Mouse (Mus musculus): Measurements from ENCODE around the gene Gm21746.
"Not testable (repeated sequence)": the region's sequence is repeated elsewhere in the genome, so short reads cannot be mapped to it uniquely, and the experiment has no call there.

Gm21746 gene

DNA sequence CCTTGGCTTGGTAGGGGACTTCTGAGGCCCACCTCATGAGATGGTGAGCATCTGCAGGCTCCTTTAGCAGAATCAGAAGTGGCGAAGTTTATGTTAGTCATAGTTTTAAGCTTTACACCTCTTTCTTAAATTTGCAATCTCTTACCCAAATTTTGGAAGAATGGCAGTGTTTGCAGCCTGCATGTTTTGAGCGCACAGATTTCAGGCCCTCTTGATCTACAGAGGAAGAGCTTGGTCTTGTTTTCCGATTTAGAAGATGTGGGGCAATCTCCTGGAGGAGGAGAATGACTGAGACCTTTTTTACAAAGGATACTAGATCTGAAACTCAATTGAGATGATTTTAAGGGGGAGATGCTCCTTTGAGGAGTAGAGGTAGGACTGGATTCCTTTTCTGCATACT, at the start of gene Gm21746:
Gm21746 (minus strand) TSS at position 101 of the 400 bp plus-strand sequence.
- DNase-seq (ENCODE audit: low spot score in 2 of 2), result not testable (repeated sequence)

DNA sequence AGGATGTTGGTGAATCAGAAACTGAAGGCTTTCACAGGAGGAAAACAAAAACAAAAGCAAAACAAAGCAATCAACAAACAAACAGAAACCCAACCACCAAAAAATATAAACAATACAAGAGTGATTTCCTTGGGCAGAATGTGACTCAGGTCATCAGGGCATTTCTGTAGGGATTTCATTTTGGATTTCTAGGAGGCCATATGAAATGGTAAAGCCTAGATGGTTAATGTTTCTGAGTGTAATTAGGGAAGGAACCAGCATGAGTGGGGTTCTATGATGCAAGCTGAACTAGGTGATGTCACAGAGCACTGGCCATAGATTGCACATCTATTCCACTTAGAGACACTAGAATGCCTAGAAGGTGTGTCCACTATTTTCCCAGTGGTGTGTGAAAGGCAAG, 29.0 kb upstream of the Gm21746 start, which contains the start of gene Gm20873:
Gm20873 (plus strand) TSS at position 301 of the 400 bp plus-strand sequence.
- DNase-seq (ENCODE audit: low spot score in 2 of 2), result not testable (repeated sequence)
